Mouse (Mus musculus): ENCODE data around the gene Mansc4. TPM values are rescaled to one million over a fixed set of nuclear protein-coding genes. Genes with fewer than 3 reads are reported as not detected.
A peak's percentile ranks its signal among the peaks of the same experiment; 100 is the strongest.

Gene Mansc4
- not detected for total RNA-seq (2021)
- polyA plus RNA-seq (2012; rRNA removed) = 0.52 and 0.54 TPM in 2 replicates
- long read RNA-seq = 0 reads

GRCm38 (mm10) chr6:147086594-147087225 lies at the start of gene Mansc4:
Mansc4 (minus strand) TSS chr6:147087032.
- DNase-seq = peak; percentile 47

- no peak for DNase-seq
Measured at GRCm38 (mm10) chr6:147127239-147127638, 40.4 kb upstream of the Mansc4 start.

DNA sequence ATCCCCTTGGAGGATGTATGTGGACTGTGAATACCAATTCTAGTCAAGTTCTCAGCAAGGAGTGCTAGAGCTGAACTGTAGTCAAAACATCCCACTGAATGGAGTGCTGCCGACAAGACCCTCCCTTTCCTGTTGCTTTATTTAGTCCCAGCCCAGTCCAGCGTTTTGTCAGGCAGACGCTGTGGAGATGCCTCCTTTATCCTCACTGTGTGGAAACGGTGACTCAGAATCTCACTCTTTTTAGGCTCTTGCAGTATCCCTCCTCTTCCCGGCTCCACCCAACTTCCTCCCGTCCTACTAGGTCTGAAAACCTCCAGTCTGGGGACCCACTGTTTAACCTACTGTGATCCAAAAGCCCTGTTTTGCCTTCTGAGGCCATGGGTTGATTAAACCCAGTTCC lies 34.5 kb upstream of the Mansc4 start:
- DNase-seq = no peak

DNA sequence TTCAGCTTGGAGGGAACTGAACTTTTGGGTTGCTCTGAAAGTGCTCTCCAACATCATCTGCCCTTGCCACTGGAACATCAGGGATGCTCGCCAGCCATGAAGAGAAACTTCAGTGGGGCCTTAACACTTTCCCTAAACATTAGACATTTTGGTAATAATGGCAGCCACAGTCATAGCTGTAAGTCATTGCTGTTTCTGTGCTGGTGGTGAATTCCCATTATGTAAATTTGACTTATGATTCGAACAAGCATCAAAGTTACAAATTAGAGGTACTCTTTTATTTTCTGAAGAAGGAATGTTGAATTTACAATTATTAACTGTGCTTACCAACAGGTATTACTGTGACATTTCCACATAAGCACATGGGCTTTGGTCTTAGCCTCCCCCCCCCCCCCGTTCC lies 31.4 kb upstream of the Mansc4 start:
- DNase-seq = no peak

GRCm38 (mm10) chr6:147117764-147118163 lies 30.9 kb upstream of the Mansc4 start:
- DNase-seq = peak; percentile 31

DNA sequence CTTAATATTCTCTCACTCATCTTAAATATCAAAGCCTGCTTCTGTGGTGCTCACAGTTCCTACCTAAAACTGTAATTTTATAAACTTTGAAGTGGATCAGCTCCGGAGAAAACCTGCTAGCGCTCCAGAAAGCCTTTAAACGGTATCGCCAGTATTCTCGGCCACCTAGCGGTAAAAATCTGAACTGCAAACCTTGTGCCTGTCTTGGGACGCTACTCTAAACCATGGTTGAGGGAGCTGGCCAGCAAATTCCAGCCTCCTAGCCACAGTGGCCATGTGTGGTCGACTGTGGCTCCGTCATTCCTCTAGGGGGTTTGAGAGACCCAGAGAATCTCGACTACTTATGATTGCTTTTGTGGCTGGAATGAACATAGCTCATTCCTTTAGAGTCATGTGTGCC lies 29.7 kb upstream of the Mansc4 start:
- peak; percentile 77 for DNase-seq

GRCm38 (mm10) chr6:147109283-147109682 lies 22.5 kb upstream of the Mansc4 start:
- no peak for DNase-seq

DNA sequence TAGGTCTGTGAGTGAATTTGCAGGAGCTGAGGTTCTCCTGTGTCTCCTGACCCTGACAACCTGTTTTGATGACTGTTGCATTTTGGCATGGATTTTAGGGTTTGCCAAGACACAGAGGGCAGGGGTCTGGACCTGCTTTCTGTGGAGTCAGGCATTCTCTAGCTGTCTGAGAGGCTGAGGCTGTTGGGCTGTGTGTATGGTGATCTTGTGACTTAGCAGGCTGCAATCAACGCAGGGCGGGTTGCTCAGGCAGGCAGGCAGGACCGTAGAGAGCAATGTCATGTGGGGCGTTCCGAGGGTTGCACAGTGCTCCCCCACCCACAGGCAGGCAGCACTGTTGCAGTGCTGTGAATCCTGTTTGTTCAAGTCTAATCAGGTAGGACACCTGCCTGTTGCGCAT lies 19.9 kb upstream of the Mansc4 start:
- no peak for DNase-seq

- no peak for DNase-seq
Measured at GRCm38 (mm10) chr6:147105529-147105928, 18.7 kb upstream of the Mansc4 start.

GRCm38 (mm10) chr6:147102293-147102692 lies 15.5 kb upstream of the Mansc4 start:
- DNase-seq = no peak

GRCm38 (mm10) chr6:147099458-147100277 lies 12.8 kb upstream of the Mansc4 start:
- no peak for DNase-seq

- DNase-seq = no peak
Measured at GRCm38 (mm10) chr6:147097346-147097929, 10.6 kb upstream of the Mansc4 start.

DNA sequence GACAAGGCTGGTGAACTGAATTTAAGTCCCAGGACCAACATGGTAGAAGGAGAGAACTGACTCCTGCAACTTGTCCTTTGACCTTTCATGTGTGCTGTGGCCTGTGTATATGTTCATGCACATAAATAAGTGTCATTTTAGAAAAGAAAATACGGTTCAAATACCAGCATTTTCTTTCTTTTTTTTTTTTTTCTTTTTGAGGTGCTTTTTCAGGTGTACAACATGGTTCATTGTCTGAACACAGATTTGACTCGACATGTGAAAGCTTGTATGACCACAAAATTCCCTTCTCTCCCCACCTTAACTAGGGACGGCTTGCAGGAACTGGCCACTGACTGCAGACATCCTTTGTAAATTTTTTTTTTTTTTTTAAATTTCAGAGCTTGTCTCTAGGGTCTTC lies 10.1 kb upstream of the Mansc4 start:
- DNase-seq = no peak

DNA sequence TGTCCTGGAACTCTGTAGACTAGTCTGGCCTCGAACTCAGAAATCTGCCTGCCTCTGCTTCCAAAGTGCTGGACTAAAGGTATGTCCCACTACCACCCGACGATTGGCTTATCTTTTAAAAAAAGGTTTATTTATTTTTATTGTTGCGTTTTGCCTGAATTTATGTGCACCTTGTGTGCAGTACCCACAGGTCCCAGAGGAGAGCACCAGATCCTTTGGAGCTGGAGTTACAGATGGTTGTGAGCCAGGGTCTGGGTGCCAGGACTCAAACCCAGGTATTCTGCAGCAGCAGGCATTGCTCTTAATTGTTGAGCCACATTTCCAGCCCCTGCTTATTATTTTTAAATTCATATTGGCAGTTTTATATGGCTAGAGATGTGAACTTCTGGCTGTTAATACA lies 9.3 kb upstream of the Mansc4 start:
- no peak for DNase-seq

DNA sequence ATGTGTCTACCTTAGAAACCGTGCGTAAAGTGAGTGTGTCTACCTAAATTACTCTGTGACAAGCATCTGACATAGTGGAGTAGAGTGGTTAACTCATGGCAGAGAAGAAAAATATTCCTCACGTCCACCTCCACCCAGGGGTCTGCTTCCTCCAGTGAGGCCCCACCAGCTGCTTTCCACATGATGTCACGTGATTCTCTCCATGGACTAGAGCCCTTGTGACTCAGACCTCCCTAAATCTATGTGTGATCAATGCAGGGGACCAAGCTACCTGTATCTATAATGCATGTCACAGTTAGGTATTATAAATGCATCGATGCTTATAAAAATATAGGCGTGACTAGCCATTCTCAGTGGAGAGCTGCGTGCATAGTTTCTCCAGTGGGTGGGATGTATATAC lies 7.9 kb upstream of the Mansc4 start:
- DNase-seq = no peak

GRCm38 (mm10) chr6:147092136-147092535 lies 5.3 kb upstream of the Mansc4 start:
- DNase-seq = peak; percentile 70

- DNase-seq = peak; percentile 92
Measured at GRCm38 (mm10) chr6:147091136-147092120, 4.6 kb upstream of the Mansc4 start, which contains the start of gene Klhl42. Klhl42 (plus strand) TSS chr6:147091379.

GRCm38 (mm10) chr6:147090191-147090590 lies 3.4 kb upstream of the Mansc4 start:
- no peak for DNase-seq

DNA sequence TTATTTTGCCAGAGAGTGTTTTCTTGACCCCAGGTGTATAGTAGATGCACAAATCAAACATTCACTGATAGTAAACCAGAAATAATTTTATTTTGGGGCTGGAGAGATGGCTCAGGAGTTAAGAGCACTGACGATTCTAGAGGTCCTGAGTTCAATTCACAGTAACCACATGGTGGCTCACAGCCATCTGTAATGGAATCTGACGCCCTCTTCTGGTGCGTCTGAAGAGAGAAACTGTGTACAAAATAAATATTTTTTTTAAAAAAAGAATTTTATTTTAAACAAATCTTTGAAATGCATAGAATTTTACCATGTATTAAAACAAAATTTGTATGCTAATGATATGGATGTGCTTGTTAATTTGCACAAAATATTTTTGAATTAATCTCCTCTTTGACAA lies 1.7 kb upstream of the Mansc4 start:
- no peak for DNase-seq

DNA sequence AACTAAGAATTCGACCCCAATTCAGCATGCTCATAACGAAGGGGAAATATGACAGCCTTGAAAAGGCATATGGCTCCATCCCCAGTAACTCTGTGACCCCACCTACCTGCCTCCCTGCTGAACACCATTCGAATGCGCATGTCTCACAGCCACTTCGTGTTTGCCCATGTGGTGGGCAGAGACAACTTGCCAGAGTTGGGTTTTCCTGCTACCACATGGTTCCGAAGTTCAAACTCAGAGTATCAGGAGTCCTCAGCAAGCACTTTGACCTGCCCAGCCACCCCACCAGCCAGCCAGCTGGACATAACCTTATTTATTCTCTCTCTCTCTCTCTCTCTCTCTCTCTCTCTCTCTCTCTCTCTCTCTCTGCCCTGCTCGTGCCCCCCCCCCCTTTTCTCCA lies 904 bp upstream of the Mansc4 start:
- no peak for DNase-seq

DNA sequence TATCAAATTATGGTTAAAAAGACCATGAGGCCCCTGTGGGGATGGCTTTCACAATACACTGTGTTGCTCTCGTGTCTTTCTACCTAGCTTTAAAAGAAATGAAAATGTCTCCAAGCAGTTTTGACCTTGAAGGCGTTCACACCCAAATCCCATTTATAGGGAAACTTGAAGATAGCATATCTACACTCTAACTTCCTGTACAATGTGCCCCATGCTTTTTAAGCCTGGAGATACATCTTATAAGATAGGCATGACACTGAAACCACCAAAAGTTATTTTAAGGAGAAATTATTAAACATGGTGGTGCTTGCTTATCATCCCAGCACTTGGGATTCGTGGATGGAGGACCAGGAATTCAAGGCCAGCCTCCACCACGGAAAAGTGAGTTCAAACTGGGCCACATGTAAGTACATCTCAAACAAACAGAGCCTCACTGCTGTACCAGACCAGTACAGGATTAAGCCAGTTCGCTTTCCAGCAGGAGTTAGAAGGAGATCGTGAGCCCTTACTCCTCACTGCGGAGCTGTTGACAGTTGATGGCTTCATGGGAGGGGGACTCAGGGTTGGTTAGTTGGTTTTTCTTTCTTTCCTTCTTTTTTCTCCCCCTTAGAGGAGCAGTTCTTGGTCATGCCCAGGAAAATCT lies 1.3 kb downstream of the Mansc4 start:
- no peak for DNase-seq
